In the genomic region with DNA sequence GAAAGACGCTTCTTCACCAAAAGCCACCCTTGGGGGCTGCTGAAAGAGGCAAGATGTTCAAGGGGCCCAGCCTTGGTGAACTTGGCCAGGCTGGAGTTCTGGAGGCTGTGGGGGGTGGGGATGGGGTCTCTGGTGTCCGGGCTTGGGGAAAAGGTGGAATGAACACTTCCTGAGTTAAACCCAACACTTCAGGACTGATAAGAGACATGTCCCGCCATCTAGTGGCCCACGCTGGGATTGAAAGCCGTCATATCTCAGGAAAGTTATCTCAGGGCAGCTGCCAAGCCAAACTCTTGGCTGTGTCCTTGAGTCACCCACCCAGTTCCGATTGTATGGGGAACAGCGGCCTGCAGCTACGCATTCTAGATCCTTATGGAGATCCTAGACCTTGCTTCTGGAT, we compare ENCODE assay signal across 8 mouse cellular contexts. TPM values are rescaled to one million over a fixed set of nuclear protein-coding genes. Genes with fewer than 3 reads are reported as not detected.
DNase-seq lines count a peak whose midpoint lies in the region; ATAC-seq lines count a peak whose summit lies in the region.

No protein-coding gene starts in this region.

- H3K4me2 ChIP-seq in intestine, embryonic 15.5 days (replicated peaks): peak overlapping the region; percentile 48

- H3K4me3 ChIP-seq in intestine, embryonic 15.5 days (replicated peaks): no peak overlapping the region

- DNase-seq in adrenal gland, postnatal 25 days: peak; percentile 77
- peak; percentile 89 for DNase-seq in embryo, embryonic 10.5 days (ENCODE audit: low spot score)
- peak; percentile 76 for DNase-seq in gastrocnemius, postnatal 10 days
- DNase-seq in left cerebral cortex, postnatal 14 days (ENCODE audit: low spot score in 2 of 2): peak; percentile 86 to 92
- DNase-seq in skeletal muscle tissue, adult 2 months (ENCODE audit: low read depth, low spot score): peak; percentile 58

- peak; percentile 63 for ATAC-seq in intestine, embryonic 15.5 days
- peak; percentile 62 for ATAC-seq in megakaryocyte, adult 5-6 weeks (ENCODE audit: poor library complexity, severe bottlenecking)
- no peak for ATAC-seq in erythroid progenitor cell, adult 5-6 weeks (replicated peaks; ENCODE audit: low FRiP score, poor library complexity, severe bottlenecking)

- 14% methylated on average over 8 of the region's 8 CpGs for WGBS in intestine, embryonic 15.5 days

- intact Hi-C loops in left cerebral cortex, postnatal 14 days (cut with DNase I): loop anchor here (1.0 kb wide), 1 partner anchor 93 kb away; no protein-coding TSS in a partner anchor

- no peak overlapping the region for H3K9ac ChIP-seq in intestine, embryonic 15.5 days

- H3K27me3 ChIP-seq in intestine, embryonic 15.5 days (replicated peaks): no peaks in the 10 kb centered on the region

- no peaks in the 10 kb centered on the region for H3K36me3 ChIP-seq in intestine, embryonic 15.5 days

- no peaks in the 10 kb centered on the region for H3K9me3 ChIP-seq in intestine, embryonic 15.5 days

- H3K4me1 ChIP-seq in intestine, embryonic 15.5 days (replicated peaks): peaks cover 16% of the 10 kb centered on the region

- peak overlapping the region; percentile 54 for H3K27ac ChIP-seq in intestine, embryonic 15.5 days

RNA-seq across cellular contexts. Expression of a gene that starts 14.2 kb away (rescaled TPM):
- 1.8 and 5.2 TPM in 2 replicates for total RNA-seq in adrenal gland, postnatal 25 days (2021)
- total RNA-seq in gastrocnemius, postnatal 10 days (2021): 1 to 10 TPM; 4.3 to 4.9 TPM
- 103 and 109 TPM in 2 replicates for polyA plus RNA-seq in intestine, embryonic 15.5 days (2015; fragmentation: Nextera tagmentation; extraction: Ambion mirVana)
- total RNA-seq in left cerebral cortex, postnatal 14 days (2021): 1 to 10 TPM; 6.9 to 7.5 TPM
- 16.8 and 18.7 TPM in 2 replicates for total RNA-seq in megakaryocyte, adult 5-6 weeks (2015)
- 13.5 and 18.7 TPM in 2 replicates for total RNA-seq in megakaryocyte, adult 5-6 weeks (2017)
- total RNA-seq in erythroid progenitor cell, adult 5-6 weeks (2015; ENCODE audit: low replicate concordance): 1.8 TPM in 1 of 2 replicates, not detected in the other
- 1.2 and 1.4 TPM in 2 replicates for total RNA-seq in erythroid progenitor cell, adult 5-6 weeks (2017; ENCODE audit: low replicate concordance)
